Mouse (Mus musculus) lung, postnatal 36 days (tissue): ENCODE results near the gene Tfap2b.

ENCODE experiments used
- DNase-seq: peaks from one replicate; pipeline ENCODE4 v3.0.0; 2022; ENCODE audit warnings: mixed read lengths

The Tfap2b gene

DNA sequence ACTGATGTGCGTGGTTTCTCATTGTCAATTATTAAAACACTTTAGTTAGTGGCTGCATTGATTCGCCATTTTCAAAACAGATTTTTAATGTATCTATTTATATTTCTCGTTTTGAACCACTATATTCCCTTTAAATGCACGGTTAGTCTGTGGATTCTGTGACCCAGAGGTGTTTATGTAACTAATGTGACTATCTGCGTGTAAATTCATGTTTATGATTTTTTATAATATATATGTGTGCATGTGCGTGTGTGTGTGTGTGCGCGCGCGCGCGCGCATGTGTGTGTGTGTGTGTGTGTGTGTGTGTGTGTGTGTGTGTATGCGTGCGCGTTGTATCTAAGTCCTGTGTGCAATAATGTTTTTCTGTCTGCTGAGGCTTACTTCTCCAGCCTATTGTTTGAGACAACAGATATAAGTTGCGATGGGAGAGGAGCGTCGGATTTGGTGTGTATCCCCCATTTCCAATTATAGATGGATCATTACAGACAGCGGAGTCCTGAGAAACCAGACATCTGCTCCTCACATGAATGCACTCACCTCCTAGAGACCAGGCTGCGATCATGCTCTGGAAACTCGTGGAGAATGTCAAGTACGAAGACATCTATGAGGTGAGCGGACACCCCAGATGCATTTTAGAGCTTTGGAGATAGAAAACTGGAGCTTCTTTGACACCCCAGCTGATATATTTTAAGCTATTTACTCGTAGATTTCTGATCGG is at the start of gene Tfap2b:
TSS of gene Tfap2b (plus strand) at position 274 of the 718 bp plus-strand sequence.
- no peak for DNase-seq

- peak; percentile 10 for DNase-seq
Measured at GRCm38 (mm10) chr1:19178742-19179397, 29.8 kb upstream of the Tfap2b start.

DNA sequence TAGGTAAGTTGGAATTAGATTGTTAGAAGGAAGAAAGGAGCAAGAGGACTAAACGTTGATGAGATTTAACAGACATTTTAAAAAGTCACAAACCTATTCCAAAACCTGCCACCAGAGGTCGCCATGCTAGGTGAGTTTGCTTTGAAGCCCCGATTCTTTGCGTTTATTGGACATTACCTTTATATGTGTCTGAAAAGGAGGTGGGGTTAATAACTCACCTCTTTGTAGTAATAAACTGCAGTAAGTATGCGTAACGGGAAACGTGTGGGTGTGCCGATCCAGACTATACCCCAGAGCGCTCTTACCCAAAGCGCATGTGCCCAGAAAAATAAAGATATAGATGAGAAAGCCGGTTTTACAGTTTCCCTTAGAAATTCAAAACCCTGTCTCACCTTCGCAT is 3.1 kb upstream of the Tfap2b start:
- peak; percentile 30 for DNase-seq

DNA sequence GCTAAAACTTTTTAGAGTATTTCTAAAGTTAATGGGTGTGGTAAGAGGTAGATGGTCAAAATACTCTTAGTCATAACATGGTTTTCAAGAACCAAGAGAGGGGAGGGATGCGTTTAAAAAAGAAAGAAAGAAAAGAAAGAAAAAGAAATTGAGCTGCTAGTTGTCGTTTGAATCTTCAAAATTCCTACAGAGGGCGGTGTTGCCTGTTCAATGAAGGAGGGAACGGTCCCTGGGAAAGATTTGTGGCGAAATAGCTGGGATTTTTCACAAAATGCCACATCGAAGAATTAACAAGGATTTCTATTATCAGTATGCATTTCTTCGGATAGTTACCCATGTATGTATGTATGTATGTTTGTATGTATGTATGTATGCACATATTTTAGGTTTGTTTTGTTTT is 2.5 kb upstream of the Tfap2b start:
- no peak for DNase-seq

- DNase-seq: no peak
Measured at GRCm38 (mm10) chr1:19207611-19208010, 1.1 kb upstream of the Tfap2b start.

GRCm38 (mm10) chr1:19209359-19209745 is 638 bp downstream of the Tfap2b start:
- no peak for DNase-seq

- no peak for DNase-seq
Measured at GRCm38 (mm10) chr1:19209776-19210175, 1.1 kb downstream of the Tfap2b start.

DNA sequence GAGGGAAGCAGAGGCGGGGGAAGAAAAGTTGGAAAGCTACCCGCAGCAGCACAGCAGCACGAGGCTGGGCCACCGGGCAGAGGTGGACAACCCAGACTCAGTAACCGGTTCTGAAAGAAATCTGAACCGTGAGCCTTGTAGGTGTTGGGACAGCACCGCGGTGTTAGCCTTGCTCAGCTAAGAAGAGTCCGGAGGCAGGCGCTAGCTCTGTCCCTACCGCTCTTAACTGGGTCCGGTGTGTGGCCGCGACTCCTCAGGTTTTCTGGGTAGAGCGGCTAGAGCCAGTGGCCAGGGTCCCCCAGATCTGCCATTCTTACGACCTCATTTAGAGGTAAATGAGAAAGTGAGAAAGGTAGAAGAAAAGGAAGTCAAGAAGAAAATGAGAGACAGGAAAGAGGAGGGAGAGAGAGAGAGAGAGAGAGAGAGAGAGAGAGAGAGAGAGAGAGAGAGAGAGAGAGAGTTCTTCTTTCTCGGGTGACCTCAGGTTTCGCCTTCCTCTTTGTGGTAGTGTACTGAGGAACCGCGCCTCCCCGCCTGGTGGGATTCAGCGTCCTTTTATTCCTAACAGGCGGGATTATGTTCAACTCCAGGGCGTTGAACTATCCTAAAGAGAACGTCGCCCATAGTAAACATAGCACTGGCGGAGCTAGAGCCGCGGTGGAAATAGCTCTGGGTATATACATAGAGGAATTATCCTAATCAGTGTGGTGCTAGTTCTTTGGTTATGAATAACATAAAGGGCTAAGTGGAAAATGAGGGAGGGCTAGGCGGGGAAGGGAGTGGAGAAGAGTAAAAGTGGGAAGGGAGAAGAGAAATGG is 1.7 kb downstream of the Tfap2b start:
- DNase-seq: no peak

GRCm38 (mm10) chr1:19211033-19211405 is 2.3 kb downstream of the Tfap2b start:
- no peak for DNase-seq

DNA sequence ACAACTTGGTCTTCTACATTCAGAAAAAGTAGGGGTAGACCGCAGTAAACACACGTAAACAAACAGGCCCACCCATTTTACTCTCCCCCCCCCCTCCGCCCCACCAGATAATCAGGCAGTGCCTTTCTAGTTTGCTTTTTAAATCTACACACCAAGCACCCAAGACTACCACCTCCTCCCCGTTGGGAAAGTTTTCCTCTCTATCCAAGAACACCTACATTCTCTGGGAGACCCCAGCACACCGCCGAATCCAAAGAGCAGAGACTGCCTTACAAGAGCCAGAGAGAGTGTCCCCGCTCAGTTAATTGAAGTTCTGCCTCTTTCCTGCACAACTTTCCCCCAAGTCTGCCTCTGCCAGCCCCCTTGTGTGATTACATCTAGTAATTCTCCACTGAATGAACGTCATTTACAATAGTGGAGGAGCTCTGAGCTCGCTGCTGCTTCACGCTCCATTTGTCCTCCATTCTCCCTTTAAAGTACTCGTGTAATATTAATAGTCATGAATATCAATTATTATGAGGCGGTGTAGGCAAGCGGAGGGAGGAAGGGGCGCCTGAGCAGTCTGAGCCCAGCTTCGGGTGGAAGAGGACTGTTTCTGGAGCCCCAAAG is 2.9 kb downstream of the Tfap2b start:
- no peak for DNase-seq

- DNase-seq: no peak
Measured at GRCm38 (mm10) chr1:19212691-19213090, 4.0 kb downstream of the Tfap2b start.

GRCm38 (mm10) chr1:19213171-19213570 is 4.5 kb downstream of the Tfap2b start:
- no peak for DNase-seq

- no peak for DNase-seq
Measured at GRCm38 (mm10) chr1:19213851-19214395, 5.2 kb downstream of the Tfap2b start.

DNA sequence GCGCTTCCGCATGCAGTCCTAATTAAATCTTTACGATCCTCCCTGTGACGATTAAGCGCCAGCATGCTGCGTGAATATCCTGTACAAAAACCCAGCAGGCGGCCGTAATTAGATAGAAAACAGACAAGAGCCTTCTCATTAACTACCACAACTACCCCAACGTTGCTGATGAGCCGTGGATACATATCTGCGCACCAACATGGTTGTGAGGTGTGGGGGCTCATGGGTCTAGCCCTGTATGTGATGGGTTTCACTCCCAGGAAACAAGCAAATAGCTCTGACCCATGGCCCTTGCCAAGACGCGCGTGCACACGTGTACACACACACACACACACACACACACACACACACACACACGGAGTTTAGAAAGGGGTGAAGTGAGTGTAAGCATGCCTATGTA is 8.7 kb downstream of the Tfap2b start:
- DNase-seq: no peak

DNA sequence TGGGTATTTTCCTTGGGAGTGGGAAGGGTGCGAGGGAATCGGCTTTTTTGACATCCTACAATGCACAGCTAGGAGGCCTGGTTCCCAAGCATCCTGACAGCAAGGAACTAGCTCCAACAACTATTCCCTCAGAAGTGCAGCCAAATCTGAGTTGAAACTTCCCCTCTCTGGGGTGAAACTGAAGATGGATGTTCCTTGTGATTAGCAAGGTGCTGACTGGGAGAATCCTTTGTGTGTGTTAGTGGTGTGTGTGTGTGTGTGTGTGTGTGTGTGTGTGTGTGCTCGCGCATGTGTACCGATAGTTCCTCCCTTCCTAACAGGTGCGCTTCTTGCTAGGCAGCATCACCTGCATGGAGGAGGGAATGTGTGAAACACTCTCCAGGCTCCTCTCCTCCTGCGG is 9.5 kb downstream of the Tfap2b start:
- DNase-seq: no peak

DNA sequence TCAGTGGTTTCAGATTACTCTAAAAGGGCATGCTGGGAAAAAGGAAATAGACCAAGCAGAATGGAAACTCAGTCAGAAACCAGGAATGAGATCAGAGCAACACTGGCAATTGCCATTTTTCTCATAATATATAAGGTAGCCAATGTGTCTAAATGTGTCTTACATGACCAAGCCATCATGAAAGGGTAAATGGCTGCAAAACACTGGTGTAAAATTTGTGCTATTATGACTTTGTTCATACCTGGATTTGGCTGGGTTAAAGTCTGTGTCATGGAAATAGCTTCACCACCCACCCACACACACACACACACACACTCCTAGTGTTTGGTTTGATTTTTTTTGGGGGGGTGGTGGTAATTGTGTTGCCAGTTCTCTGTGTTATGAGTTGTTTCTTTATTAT is 10.7 kb downstream of the Tfap2b start:
- DNase-seq: no peak

DNA sequence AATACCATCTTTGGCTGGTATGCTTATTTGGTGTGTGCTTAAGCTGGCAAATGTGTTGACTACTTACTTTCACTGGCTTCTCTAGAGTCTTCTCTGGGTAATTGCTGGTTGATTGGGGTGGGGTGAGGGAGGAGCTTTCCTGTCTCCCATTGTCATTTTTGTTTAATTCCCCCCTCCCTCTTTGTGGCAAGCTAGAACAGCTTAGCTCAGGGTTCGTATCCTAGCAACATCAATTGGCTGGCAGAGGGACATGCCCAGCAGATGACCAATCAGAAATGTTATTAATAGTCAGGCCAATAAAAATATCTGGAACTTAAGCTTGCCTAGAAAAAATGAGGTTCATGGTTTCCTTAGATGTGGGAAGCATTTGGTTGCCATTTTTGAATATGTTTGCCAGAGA is 11.8 kb downstream of the Tfap2b start:
- no peak for DNase-seq

DNA sequence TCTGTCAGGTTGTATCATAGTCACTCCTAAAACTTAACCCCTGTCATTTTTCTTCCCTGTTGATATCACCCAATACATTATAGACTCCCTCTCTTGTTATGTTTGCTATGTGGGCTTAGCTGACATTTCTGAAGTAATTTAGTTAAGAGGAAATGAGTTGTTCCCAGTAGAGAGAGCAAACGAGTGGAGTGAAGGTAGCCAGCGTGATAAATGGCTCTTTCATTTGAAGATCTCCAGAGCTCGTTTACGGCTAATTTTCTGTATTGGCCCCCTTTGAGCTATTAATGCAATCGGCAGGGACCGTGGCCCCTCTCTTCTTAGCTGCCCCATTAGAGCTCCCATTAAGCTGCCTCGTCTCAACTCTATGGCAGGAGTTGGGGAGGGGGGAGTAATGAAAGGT is 12.9 kb downstream of the Tfap2b start:
- no peak for DNase-seq

- no peak for DNase-seq
Measured at GRCm38 (mm10) chr1:19226699-19227098, 18.0 kb downstream of the Tfap2b start.

DNA sequence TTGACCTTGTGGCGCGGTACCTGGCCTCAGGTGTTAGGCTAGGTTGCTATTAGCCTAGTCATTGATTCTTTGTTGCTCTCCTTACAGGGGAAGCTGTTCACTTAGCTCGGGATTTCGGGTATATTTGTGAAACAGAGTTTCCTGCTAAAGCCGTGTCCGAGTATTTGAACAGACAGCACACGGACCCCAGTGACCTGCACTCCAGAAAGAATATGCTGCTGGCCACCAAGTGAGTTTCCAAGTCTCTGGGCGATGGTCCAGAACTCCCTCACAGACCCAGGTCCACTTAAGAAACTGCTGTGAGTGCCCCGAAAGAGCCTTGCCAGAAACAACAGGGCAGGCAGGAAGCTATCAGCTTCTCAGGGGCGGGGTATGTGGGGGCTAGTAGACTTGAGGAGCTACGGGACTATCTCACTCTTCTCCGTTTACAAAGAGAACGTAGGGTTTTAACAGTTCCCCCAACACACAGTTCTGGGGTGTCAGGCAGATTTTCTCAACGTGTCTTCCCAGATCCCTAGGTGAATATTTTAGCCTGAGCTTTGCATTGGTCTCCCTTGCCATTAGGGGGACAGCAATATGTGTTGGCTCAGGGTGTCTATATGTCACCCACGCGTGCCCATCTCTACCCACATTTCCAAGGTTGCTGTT is 22.3 kb downstream of the Tfap2b start:
- no peak for DNase-seq

DNA sequence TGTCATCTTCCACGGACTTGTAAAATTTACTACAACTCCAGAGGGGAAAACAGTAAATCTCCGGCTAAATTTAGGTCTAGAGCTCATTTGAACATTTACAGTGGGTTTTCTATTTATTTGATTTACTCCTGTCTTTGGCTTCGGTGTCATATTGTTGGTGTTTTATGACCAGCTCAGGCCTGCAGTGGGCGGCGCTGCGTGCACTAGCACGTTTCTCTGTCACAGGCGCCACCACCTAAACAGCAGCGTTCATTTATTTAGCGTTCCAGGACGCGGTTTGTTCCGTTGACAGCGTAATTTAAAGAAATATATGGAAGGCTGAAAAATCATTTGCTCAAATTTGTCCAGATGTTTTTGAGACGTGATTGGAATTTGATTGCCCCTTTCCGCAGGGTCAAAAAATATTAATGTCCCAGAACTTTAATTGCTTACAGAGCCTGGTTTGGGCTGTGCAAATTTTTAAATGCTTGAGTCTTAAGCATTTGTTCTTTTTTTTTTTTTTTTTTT is 22.9 kb downstream of the Tfap2b start:
- DNase-seq: no peak

DNA sequence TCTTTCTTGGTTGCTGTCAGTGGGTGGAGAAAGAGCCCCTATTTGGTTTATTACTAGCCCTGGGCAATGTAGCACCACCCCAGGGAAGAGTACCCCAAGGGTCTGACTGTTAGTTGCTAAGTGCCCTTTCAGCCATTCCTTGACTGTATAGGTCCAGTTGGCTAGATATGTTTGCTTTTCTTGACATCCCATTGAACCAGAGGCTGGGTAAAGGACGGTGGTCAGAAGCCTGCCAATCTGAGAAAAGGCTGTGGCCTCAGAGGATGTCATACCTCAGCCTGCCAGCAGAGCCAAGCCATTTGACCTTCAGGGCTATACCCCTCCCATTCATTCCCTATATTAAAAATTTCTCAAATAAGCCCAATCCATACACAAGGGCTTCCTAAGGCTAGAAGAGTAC is 24.0 kb downstream of the Tfap2b start:
- no peak for DNase-seq
